Mouse (Mus musculus) naive thymus-derived CD4-positive, alpha-beta T cell, adult 2 months (primary cell): Measurements from ENCODE around the gene Vgll4.

Source experiments
- DNase-seq: peaks from one replicate; pipeline ENCODE4 v3.0.0-alpha.2; 2011; ENCODE audit warnings: low read depth

Gene Vgll4

GRCm38 (mm10) chr6:114917770-114918635 lies 51.8 kb downstream of the Vgll4 start:
- DNase-seq: peak; percentile 60

- DNase-seq: no peak
Measured at GRCm38 (mm10) chr6:114917129-114917528, 52.7 kb downstream of the Vgll4 start.

GRCm38 (mm10) chr6:114916715-114916992 lies 53.1 kb downstream of the Vgll4 start:
- DNase-seq: peak; percentile 46

- DNase-seq: peak; percentile 52
Measured at GRCm38 (mm10) chr6:114915915-114916714, 53.7 kb downstream of the Vgll4 start.

- no peak for DNase-seq
Measured at GRCm38 (mm10) chr6:114914041-114914716, 55.6 kb downstream of the Vgll4 start.

- DNase-seq: no peak
Measured at GRCm38 (mm10) chr6:114913142-114913541, 56.7 kb downstream of the Vgll4 start.

GRCm38 (mm10) chr6:114911540-114911939 lies 58.3 kb downstream of the Vgll4 start:
- DNase-seq: peak; percentile 38

GRCm38 (mm10) chr6:114909801-114910200 lies 60.0 kb downstream of the Vgll4 start:
- peak; percentile 53 for DNase-seq

- DNase-seq: peak; percentile 84
Measured at GRCm38 (mm10) chr6:114907459-114907858, 62.3 kb downstream of the Vgll4 start.

GRCm38 (mm10) chr6:114906209-114906608 lies 63.6 kb downstream of the Vgll4 start:
- DNase-seq: peak; percentile 26

GRCm38 (mm10) chr6:114905253-114906028 lies 64.4 kb downstream of the Vgll4 start:
- DNase-seq: peak; percentile 53

GRCm38 (mm10) chr6:114904818-114905217 lies 65.0 kb downstream of the Vgll4 start:
- peak; percentile 45 for DNase-seq

GRCm38 (mm10) chr6:114904233-114904632 lies 65.6 kb downstream of the Vgll4 start:
- peak; percentile 34 for DNase-seq

GRCm38 (mm10) chr6:114901921-114902320 lies 67.9 kb downstream of the Vgll4 start:
- no peak for DNase-seq

- DNase-seq: peak; percentile 37
Measured at GRCm38 (mm10) chr6:114901321-114901824, 68.4 kb downstream of the Vgll4 start.

GRCm38 (mm10) chr6:114900194-114900593 lies 69.6 kb downstream of the Vgll4 start:
- DNase-seq: no peak

GRCm38 (mm10) chr6:114899652-114900051 lies 70.1 kb downstream of the Vgll4 start:
- peak; percentile 73 for DNase-seq

- peak; percentile 62 for DNase-seq
Measured at GRCm38 (mm10) chr6:114898949-114899348, 70.8 kb downstream of the Vgll4 start.

- no peak for DNase-seq
Measured at GRCm38 (mm10) chr6:114896281-114896680, 73.5 kb downstream of the Vgll4 start.

GRCm38 (mm10) chr6:114895191-114895590 lies 74.6 kb downstream of the Vgll4 start:
- peak; percentile 48 for DNase-seq

- DNase-seq: peak; percentile 81
Measured at GRCm38 (mm10) chr6:114894548-114895106, 75.2 kb downstream of the Vgll4 start.
